Mouse (Mus musculus) gastrocnemius, adult 8-10 months (tissue): ENCODE data around the gene Gm4131. TPM values are rescaled to one million over a fixed set of nuclear protein-coding genes. Genes with fewer than 3 reads are reported as not detected.

Source experiments
- DNase-seq, 2 experiments: peaks; one replicate each; pipeline ENCODE4 v3.0.0; 2022; ENCODE audit warnings: low spot score in 2 of 2
- total RNA-seq, 4 experiments: library from RNA; stranded (reverse); gene quantifications; 2 replicates each; pipeline ENCODE4 v1.2.4; 2022

Gm4131 gene
- total RNA-seq, 4 experiments from 2014 or later: not detected

DNA sequence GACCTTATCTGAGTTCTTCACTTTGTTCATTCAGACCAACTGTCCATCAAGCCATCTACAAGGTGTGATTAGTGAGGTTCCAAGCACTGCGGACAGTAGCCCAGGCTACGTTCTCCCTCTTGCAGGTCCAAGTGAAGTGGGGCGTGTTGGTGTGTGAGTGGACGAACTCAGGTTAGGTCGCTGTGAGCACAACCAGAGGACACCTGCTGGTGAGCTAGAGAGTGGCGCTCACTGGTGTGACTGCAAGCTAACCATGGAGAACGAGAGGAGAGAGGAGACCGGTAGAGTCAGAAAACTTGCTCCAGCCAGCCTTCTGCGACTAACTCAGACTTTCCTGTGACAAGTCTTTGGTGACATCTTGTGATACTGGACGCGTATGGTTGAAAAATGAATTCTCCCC, 107.2 kb downstream of the Gm4131 start:
- DNase-seq: no peak

DNA sequence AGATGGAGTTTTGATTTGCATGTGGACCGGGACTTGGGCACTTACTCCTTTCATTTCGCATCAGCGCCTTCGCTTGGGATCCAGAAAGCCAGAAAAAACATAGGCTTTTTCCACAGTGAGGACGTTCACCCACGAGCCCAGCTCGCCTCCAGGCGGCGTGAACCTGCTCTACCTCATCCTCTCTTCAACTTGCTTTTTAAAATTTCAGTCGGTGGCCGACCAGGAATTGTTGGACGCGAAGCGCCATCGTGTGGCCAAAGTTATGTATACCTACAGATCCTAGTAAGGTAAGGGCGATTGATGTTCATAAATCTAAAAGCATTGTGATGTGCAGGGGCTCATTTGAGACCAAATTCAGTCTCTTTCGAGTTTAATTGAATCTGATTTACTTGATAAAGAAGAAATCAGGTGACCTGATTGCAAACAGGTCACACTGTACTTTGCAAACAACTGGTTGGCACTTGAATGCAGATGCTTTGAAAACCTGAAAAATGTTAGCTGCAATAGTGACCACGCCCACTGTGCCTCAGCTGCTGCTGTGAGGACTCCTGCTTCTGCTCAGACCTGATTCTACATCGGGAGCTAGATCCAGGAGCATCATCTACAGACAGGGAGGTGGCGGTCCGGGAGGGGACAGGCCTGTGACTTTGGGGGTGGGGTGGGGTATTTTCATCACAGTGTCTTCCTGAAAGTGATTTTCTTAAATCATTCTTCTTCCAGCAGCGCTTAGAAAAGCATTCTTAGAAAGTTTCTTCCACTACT, 109.1 kb downstream of the Gm4131 start:
- DNase-seq: peak; percentile 33 to 59

DNA sequence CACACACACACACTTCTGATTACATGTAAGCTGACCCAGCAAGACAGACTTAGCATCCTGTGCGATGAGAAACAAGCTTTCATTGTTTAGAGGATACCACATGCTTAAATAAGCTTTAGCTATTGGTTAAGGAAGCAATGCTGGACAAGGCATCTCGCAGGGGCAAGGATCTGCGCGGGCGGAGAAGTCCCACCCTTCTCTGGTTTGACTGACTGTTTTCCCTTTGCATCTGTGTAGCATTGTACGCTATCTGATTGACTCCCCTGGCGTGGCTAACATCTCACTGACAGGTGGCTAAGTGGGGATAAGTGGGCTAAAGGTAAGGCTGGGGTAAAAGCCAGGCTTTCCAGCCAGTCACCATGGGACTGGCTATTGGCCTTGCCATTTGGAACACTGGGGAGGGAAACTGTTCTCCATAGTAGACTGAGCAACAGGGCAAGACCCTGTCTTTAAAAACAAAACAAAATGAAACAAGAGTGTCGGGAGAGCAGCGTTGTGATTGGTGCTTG, 110.4 kb downstream of the Gm4131 start, which contains the start of gene Gucy1b2:
TSS of gene Gucy1b2 (minus strand) at position 51 of the 509 bp plus-strand sequence.
- DNase-seq: no peak

DNA sequence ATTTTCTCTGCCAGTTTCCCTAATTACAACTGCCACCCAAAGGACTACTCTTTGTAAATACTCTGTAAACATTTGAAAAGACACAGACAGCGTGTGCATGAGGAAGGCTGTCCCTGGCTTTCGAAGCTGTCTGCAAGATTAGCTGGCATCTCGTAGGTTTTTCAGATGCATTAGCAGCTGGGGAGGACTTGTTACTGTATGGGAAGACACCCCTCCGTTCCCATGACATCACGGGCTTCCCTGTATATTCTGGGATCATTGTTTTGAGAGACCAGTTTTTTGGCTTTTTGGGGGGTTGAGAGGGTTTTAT, 111.2 kb downstream of the Gm4131 start:
- DNase-seq: no peak

DNA sequence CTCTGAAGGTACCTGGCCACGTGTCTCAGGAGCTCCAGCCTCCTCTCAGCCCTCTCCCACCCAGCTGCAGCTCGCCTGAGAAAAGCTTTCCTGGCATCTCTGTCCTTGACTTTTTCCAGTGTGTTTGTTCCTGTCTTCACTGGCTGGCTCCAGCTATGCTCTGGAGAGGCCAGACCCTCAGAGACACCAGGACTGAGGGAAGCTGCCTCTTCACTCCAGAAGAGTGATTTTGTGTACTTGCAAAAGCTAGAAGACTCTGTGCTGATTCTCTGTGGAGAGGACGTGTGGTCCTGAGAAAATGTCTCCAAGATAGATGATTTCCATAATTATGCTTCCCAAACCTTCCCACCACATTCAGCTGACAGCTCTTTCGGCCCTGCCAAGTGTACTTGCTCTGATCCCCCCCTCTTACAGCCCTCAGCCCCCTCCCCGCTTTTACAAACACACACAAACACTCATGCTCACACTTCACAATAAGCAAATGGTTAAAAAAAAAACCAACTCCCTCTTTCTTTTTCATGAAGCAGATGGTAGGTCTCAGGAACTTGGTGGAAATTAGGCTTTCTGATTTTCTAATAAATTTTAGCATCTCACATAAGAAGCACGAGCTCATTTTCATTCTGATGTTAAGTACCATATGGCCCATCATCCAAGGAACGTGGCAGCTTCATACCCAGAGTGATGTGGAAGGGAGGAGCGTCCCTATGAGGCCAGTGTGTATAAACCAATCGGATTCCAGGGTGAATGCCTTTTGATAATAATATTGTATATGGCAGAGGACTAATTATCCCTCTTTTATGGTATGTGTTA, 111.8 kb downstream of the Gm4131 start:
- DNase-seq: no peak

DNA sequence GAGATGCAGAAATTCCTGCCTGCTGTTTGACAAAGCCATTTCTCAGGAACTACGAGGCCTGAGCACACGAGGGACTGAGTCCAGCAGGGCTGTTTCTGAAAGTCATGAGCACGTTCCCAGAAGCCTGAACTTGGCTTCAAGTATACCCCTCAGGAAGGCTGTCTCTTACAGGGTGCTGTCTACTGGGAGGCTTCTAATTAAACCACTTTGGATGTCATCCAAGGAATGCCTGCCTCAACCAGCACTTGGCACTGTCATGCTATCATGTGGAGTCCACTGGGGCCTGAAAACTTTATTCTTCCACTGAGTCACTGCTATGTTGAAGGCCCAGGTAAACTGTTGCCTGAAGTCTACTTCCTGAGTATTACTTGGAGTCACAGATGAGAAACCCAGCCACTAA, 112.6 kb downstream of the Gm4131 start:
- DNase-seq: no peak

DNA sequence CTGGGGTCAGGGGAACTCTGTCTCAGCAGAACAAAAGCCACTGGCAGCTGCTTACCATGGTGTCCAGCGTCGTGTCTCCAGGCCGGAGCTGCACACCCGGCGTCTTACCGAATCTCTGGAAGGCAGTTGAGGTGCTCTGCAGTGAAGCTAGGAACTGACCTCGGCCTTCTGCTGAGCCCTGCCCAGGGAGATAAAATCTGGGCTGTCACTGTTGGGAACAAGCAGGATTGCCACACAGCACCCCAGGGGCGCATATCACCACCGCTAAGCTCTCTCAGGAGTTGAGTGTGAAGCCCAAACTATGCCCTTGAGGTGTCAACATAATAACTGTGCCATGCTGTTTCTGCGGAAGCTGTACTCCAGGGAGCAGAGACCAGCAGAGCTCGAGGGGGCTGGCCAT, 113.4 kb downstream of the Gm4131 start:
- DNase-seq: no peak

DNA sequence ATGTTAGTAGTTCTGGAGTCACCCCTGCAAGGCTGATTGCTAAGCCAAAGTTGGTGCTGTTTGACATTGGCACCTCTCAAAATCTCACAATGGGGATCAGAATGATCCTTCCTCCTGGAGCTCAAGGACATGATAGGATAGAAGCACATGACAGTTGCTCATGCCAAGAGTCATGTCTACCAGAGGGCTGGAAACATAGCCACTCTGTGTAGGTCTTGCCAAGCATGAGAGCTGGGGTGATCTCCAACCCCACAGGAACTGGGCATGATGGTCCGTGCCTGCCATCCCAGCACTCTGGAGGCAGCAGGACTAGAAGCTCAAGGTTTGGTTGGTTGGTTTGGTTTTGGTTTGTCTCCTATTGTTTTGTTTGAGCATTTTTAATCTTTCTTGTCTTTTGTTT, 116.0 kb downstream of the Gm4131 start:
- DNase-seq: no peak

DNA sequence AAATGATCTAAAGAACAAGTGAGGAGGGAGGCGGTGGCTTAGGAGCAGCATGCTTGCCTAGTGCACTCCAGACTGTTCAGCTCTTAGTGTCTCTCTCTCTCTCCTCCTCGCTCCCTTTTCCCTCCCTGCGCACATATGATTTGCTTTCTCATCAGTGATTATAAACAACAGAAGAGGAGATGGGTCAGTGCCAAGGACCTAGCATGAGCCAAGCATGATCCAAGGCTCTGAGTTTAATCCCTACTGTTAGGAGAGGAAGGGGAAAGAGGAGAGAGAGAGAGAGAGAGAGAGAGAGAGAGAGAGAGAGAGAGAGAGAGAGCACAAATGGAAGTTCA, 119.5 kb downstream of the Gm4131 start:
- no peak for DNase-seq

DNA sequence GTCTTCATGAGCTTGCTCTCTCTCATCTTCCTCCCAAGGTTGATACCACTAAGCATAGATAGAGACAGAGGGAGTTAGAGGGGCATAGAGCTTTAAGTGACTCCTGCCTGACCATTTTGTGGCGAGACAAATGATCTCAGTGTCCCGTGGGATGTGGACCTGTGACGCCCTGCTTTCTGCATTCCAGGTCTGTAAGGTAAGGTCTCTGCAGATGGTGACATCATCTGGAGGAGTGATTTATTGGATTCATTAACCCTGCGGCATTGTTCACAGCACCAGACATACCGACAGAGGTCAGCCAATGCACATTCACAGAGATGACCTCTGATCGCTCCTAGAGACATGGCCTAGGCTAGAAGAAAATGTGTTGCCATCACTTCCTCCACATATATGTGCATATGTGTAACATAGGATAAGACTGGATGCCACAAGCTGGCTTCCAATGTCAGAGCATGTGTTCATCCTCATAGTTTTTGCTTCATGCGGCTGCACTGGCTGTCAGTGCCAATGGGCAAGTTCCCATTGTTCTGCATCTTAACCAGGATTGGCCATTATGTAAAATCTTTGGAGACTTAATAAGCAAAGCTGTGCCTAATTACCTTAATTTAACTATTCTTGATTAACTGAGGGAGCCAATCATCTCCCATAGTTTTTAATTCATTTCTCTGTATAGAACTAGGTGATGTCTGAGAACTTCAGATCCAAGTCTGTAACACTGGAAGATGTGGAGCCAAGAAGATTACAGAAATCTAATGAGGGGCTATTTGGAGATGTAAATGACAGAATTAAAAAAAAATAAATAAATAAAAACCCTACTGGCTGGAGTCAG, 120.1 kb downstream of the Gm4131 start:
- DNase-seq: no peak

DNA sequence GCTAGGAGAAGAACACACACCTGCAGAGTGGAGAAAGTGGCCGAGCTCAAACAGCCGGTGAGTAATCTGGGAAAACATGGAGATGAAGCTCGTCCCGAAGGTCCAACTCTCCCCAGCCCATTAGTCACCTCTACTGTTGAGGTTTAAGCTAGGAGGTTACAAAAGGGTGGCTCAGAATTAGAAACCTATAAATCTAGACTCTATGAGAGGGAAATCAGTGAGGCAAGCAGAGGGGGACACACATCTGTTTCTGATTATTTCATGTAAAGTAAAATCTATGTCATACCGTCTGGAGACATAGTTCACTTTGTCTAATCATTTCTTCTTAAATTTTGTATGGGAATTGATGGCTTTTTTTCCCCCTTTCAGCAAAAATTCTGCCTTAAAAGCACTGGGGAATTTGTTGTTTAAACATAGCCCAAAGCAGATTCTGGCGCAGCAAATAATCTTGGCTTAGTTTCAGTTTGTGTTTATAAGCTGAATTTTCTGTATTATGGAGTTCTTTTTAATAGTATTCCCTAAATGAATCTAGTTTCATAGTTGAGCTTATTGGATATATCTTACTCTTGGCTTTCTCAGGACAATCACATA, 122.8 kb downstream of the Gm4131 start:
- no peak for DNase-seq

DNA sequence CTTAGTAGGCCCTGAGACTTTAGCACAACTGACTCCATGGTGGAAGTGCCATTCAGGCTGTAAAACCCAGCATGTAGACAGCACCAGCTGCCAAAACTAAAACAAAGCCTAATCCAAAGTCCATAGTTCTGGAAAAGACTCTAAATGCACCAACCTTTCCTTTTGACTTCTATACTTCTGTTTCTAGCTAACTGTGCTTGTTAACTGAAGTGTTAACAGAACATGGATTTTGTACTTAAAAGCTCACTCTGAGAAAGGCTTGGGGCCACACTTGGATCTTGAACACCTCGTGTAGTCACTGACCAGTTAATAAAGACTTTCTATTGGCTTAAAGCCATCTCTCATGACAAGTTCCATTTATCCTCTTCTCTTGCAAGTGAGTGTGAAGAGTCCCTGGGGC, 123.8 kb downstream of the Gm4131 start:
- DNase-seq: no peak

DNA sequence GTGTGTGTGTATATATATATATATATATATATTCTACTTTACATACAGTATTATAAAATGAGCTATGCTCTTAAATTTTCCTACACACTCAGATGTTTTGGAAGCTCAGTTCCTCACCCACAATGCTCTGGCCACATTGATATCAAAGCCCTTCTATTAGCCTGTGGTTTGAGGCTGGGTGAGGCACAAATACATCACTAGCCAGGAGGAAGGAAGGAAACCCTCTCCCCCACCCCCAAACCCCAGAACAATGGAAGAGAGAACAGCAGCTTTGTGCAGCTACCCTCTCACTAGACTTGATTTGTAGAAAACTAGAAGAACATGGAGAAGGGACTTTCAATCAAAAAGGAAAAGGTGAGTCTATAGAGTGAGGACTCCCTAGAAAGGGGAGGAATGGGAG, 126.7 kb downstream of the Gm4131 start:
- DNase-seq: no peak

DNA sequence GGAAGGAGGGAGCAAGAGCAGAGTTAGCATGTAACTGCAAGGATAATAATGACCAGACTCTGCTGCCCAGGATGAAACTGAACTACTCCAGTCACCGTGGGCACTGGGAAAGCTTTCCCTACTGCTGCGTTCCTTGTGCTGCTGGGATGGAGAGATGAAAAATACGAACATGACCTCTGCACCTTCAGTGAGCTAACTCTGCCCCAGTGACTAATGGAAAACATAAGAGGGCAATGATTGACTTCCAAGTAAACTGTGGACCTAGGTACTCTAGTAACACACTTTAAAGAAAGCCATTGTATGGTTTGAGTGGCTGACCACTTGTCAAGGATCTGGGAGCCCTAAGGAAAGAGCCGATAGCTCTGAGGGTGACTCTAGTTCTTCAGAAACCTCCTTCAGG, 128.5 kb downstream of the Gm4131 start:
- DNase-seq: no peak

DNA sequence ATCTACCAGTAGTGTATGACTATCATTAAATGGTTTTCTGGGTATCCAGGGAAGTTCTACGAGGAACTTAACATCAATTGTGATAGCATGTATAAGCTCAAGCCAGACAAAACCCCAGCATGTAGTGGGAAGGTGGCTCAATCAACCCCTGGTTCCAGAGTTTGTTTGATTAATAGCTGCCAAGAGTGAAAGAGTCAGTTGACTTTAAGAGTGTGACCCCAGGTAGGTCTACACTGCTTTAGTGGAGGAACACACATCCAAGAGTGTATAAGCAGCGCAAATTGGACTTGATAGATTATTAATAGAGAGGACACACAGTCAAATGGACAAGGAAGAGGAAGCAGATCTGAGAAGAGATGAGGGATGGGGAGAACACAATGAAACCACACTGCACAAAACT, 128.9 kb downstream of the Gm4131 start:
- no peak for DNase-seq

DNA sequence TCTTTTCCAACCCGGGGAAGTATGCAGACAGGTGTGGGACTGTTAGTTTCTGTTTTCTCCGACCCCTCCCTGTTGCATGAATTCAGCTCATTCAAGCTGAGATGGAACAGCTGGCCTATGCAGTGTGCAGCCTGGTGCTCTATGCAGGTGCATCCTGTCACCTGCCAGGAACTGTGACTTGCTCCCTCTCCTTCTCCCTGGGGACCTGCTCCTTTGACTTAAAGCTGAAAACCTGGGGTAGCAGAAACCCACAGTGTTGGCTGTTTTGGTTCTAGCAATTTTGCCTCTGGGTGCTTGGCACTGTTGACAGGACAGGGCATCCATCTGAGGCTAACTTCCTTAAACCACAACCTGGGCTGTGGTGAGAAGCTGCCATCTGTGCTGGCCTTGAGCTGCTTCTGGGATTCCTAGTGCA, 141.4 kb downstream of the Gm4131 start:
- no peak for DNase-seq

DNA sequence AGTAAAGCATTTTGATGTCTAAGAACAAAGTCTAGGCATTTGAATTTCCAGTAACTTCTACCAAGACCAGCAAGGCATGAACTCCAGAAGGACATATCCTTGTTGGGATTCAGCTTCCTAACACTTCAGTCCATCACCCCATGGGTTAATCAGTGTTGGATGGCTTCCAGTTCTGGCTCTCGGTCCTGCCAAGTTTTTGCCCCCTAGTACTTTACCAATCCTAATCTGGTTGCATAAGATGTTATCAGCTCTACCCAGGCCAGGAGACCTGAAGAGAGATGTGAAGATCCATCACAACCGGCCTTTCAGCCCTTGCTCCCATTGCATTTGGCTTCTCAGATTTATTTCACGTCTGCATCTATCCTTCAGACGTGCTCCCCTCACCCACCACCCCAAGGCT, 144.5 kb downstream of the Gm4131 start:
- no peak for DNase-seq

DNA sequence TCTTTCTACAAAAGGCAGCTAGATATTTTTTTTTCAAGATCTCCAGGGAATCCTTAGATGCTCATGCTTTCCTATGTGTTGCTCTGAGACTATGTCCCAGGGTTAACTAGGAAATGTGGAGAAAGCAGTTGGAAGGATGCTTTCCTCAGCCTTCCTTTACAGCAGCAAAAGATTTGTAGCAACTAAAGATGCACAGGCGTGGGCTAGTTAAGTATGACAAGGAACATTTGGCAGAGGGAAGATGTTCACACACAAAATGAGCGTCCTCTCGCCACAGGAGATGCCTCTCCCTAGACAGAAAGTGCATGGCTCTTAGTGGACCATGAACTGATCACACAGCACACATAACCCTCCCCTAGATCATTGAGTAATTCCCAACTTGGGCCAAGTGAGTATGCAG, 149.2 kb downstream of the Gm4131 start:
- no peak for DNase-seq

DNA sequence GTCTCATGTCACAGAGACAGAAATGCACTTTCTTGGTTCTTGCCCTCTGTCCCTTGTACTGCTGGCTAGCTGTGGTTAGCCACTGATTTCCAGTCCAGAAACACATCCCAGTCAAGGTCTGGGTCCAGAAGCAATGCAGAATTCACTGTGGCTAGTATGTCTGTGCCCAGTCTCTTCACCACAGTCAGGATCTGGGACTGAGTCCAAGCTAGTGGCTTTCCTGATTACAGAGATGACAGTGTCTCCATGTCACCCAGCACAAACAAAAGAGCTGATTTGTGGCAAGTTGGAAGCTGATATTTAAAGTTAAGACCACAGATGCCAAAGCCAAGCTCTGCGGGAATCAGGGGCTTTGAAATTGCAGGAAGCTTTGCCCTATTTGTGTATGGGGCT, 150.0 kb downstream of the Gm4131 start:
- no peak for DNase-seq

DNA sequence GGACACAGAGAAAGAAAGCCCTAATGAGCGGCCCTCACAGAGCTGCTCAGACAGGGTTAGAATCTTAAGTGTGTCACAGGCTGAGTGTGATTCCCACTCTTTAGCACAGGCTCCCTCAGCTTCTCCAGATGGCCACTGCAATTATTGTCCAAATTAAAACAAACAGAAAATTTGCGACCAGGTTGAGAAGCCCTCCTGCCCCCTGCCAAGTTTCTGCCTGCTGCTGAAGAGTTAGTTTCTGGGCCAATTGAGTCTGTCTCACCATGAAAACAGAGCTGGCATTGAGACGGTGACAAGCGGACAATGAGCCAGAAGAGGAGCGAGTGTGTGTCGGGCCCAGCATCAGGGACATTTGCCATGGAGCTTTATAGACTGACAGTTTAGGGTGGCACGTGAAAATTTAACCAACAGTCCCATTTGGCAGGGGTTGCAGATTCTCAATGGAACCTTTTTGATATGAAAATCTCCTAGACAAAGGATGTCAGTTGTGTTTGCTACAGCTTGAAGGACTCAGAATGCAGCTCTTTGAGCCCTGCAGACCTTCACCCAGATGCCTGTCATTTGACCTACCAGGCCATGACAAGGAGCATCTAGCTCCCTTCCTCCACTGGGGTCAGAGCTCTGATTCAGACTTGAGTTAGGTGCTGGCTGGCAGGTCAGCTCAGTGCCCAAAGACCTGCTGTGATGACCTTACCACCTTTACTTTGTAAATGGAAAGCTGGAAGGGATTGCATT, 150.5 kb downstream of the Gm4131 start:
- DNase-seq: no peak
